Mouse (Mus musculus) olfactory bulb, adult 2 months (tissue): ENCODE measurements at regions not wholly inside any gene's neighbourhood (a gene's known extent, or its start where the extent isn't known, plus 50 kb on each side); places are given as distances from the start of the nearest gene placed in this dataset.

Experiments used
- CTCF ChIP-seq: fragments of 200-500 bp; IDR thresholded peaks from 2 replicates; pipeline ENCODE4 v1.5.1; 2012; ENCODE audit warnings: low read depth, mild to moderate bottlenecking, low read length, moderate library complexity; ENCODE audit not compliant: insufficient read depth
- POLR2A ChIP-seq: fragments of 200-500 bp; IDR thresholded peaks from 2 replicates; pipeline ENCODE4 v1.6.1; 2012; ENCODE audit warnings: mild to moderate bottlenecking, low read depth, low read length, moderate library complexity; ENCODE audit not compliant: insufficient read depth

DNA sequence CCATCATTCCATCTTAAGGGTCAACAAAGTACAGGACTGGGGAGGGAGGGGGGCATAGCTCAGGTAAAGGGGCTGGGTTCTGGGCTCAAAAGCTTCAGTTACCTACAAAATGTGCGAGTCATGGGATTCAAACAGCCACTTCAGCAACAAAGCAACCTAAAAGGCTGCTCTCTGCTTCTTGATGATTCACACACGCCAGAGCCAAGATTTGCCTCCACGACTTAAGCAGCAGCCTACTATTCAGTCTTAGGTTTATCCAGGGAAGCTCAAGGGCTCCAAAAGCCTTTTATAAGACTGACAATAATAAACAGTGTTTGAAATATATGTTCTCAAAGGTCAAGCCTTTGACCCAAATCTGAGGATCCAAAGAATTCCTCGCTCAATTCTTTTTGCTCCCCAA is 225.3 kb downstream of the Lyplal1 start:
- no peak for TF ChIP-seq CTCF
- TF ChIP-seq POLR2A: no peak
